Mouse (Mus musculus): Measurements from ENCODE around the gene Car14.
"Not testable (repeated sequence)": the region's sequence is repeated elsewhere in the genome, so short reads cannot be mapped to it uniquely, and the experiment has no call there.

The Car14 gene

DNA sequence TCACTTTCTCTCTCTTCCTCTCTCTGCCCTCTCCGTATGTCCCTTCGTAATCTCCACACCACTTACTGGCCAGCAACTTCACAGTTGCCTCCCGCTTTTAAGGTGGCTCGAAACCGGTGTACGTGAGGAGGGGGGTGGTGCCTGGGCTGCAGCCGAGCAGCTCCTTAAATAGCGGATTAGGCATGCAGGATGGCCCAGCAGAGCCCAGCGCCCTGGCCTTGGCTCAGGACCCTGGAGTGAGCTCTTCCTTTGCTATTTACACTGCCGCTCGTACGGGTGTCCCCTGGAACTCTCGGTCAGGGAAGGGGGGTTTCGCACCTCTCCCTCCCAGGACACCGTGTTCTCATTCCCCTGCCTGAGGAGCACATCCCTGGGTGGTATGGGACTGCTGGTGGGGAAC, at the start of gene Car14:
TSS of gene Car14 (minus strand) at position 124 of the 400 bp plus-strand sequence.
- DNase-seq (ENCODE audit: extremely low read depth, insufficient read length, low spot score) = no peak

- DNase-seq (ENCODE audit: extremely low read depth, insufficient read length, low spot score) = no peak
Measured at GRCm38 (mm10) chr3:95953522-95953921, 49.0 kb upstream of the Car14 start.

- DNase-seq (ENCODE audit: extremely low read depth, insufficient read length, low spot score) = no peak
Measured at GRCm38 (mm10) chr3:95953023-95953422, 48.5 kb upstream of the Car14 start.

- not testable (repeated sequence) for DNase-seq (ENCODE audit: extremely low read depth, insufficient read length, low spot score)
Measured at GRCm38 (mm10) chr3:95951566-95951965, 47.1 kb upstream of the Car14 start.

- peak; percentile 76 for DNase-seq (ENCODE audit: extremely low read depth, insufficient read length, low spot score)
Measured at GRCm38 (mm10) chr3:95950763-95951551, 46.5 kb upstream of the Car14 start.

GRCm38 (mm10) chr3:95948325-95948724, 43.8 kb upstream of the Car14 start:
- DNase-seq (ENCODE audit: extremely low read depth, insufficient read length, low spot score) = no peak

DNA sequence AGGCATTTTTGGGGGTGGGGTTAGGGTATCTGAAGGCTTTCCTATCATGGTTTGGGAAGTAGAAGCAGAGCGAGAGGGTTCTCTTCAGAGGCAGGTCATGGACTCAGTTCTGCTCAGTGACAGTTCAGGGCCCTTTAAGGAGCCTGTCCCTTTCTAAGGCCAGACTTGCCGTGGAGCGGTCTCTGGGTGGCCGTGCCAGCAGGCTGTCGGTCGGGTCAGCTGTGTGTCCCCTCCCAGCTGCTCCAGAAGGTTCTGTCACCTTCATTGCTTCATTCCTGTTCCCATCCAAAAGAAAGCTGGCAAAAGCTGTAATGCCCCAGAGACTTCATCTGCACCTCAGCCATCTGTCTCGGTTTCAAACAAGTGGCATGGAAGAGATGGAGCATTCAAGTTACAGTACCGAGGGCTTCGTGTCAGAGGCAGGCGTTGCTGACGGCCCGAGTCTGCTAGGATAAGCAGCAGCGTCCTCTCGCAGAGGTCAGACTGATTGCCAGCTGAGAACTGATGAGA, 41.3 kb upstream of the Car14 start:
- DNase-seq (ENCODE audit: extremely low read depth, insufficient read length, low spot score) = no peak

DNA sequence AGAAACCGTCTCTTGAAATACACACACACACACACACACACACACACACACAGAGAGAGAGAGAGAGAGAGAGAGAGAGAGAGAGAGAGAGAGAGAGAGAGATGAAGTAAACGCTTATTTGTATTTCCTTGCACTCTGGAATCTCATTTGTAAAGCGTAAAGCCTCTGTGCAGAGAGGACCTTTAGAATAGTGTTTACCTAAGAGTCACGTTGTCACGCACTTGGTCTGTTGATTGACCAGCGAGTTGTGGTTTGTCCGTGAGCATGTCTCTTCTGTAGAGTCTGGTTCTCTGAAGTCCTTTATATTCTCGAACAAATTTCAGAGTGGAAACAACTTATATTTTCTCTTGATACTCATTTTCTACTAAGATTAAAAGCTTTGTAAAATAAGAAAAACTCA, 40.3 kb upstream of the Car14 start:
- DNase-seq (ENCODE audit: extremely low read depth, insufficient read length, low spot score) = no peak

- no peak for DNase-seq (ENCODE audit: extremely low read depth, insufficient read length, low spot score)
Measured at GRCm38 (mm10) chr3:95943226-95943625, 38.7 kb upstream of the Car14 start.

GRCm38 (mm10) chr3:95942749-95943148, 38.3 kb upstream of the Car14 start:
- DNase-seq (ENCODE audit: extremely low read depth, insufficient read length, low spot score) = no peak

GRCm38 (mm10) chr3:95938835-95939234, 34.3 kb upstream of the Car14 start:
- DNase-seq (ENCODE audit: extremely low read depth, insufficient read length, low spot score) = peak; percentile 29

- DNase-seq (ENCODE audit: extremely low read depth, insufficient read length, low spot score) = no peak
Measured at GRCm38 (mm10) chr3:95938217-95938616, 33.7 kb upstream of the Car14 start.

DNA sequence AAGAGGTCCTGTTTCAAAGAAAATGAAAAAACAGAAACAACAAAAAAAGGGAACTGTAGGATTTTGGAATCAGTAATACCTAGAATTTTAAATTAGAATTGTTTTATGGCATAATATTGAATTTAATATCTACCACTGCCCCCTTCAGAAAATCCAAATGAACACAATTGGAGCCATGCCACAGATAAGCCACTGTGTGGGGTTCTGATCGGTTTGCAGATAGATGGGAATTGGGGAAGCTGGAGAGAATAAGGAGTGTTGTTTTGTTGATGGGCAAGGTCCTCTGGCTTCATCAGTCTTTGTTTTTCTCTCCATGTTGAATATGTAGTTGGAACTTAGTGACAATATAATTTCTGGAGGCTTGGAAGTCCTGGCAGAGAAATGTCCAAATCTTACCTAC, 30.0 kb upstream of the Car14 start:
- DNase-seq (ENCODE audit: extremely low read depth, insufficient read length, low spot score) = no peak

GRCm38 (mm10) chr3:95933111-95933750, 28.7 kb upstream of the Car14 start:
- DNase-seq (ENCODE audit: extremely low read depth, insufficient read length, low spot score) = no peak

GRCm38 (mm10) chr3:95932566-95932965, 28.1 kb upstream of the Car14 start:
- no peak for DNase-seq (ENCODE audit: extremely low read depth, insufficient read length, low spot score)

GRCm38 (mm10) chr3:95932157-95932556, 27.7 kb upstream of the Car14 start:
- no peak for DNase-seq (ENCODE audit: extremely low read depth, insufficient read length, low spot score)

GRCm38 (mm10) chr3:95931471-95931870, 27.0 kb upstream of the Car14 start:
- DNase-seq (ENCODE audit: extremely low read depth, insufficient read length, low spot score) = no peak

- DNase-seq (ENCODE audit: extremely low read depth, insufficient read length, low spot score) = no peak
Measured at GRCm38 (mm10) chr3:95930471-95930789, 25.9 kb upstream of the Car14 start.

- peak; percentile 76 for DNase-seq (ENCODE audit: extremely low read depth, insufficient read length, low spot score)
Measured at GRCm38 (mm10) chr3:95929581-95930470, 25.3 kb upstream of the Car14 start.

DNA sequence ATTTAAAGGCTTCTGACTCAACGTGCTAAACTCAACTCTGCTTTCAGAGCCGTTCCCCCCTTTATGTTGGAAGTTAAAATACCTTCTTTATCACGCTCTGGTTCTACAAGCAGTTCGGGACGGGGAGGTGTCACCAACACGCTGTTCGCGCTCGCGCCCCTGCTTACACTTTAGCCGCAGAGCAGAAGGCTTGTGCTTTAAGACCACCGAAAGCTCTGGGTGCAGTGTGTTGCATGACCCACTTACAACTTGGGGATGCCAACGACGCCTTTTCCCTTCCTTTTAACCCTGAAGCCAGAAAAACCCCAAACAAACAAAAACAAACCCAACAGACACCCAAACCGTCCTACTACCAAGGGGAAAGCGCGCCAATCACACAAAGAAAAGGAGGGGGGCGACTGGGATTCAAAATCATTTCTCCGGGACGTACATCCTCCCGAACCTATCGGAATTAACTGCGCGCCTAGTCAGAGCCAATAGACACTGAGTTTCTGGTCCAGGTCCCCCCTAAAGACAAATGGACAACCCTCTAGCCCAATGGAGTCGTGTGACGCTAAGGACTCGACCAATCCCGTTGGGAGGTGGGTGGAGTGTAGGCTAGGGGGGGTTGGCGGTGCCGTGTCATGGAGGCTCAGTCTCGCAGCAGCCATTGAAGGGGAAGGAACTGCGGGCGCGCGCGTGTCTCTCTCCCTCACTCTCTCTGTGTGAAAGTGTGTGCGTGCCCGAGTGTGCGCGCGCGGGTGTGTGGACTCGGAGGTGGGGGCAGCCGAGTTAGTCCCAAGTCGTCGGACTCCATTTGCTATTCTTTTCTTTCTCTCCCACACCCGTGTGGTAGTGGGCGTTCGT, 24.4 kb upstream of the Car14 start, which contains the start of gene Anp32e:
TSS of gene Anp32e (plus strand) at position 589 of the 846 bp plus-strand sequence.
- DNase-seq (ENCODE audit: extremely low read depth, insufficient read length, low spot score) = peak; percentile 94
